Mouse (Mus musculus) hindbrain, embryonic 13.5 days (tissue): Measurements from ENCODE around the gene Gm20894. TPM values are rescaled to one million over a fixed set of nuclear protein-coding genes. Genes with fewer than 3 reads are reported as not detected.
"Not testable (repeated sequence)": the region's sequence is repeated elsewhere in the genome, so short reads cannot be mapped to it uniquely, and the experiment has no call there.

ENCODE experiments used
- ATAC-seq: fragments of 200-750 bp; cut with Nextera tagmentation; 2 replicates; pipeline ENCODE4 v1.8.0; 2017; ENCODE audit warnings: moderate TSS enrichment; ENCODE audit not compliant: low FRiP score
- H3K27ac ChIP-seq: fragments of 300-500 bp; sonication (generic); 2 replicates; pipeline ENCODE4 v1.5.1; 2015; ENCODE audit warnings: inconsistent platforms, mild to moderate bottlenecking, moderate library complexity
- H3K27me3 ChIP-seq: fragments of 300-500 bp; sonication (generic); 2 replicates; pipeline ENCODE4 v1.6.1; 2015; ENCODE audit warnings: mild to moderate bottlenecking, inconsistent platforms
- H3K36me3 ChIP-seq: fragments of 300-500 bp; sonication (generic); 2 replicates; pipeline ENCODE4 v1.6.1; 2015; ENCODE audit warnings: mild to moderate bottlenecking, inconsistent platforms
- H3K4me1 ChIP-seq: fragments of 300-500 bp; sonication (generic); replicated peaks from 2 replicates; pipeline ENCODE4 v1.6.1; 2015; ENCODE audit warnings: inconsistent platforms
- H3K4me2 ChIP-seq: fragments of 300-500 bp; sonication (generic); 2 replicates; pipeline ENCODE4 v1.6.1; 2015; ENCODE audit warnings: inconsistent platforms, mild to moderate bottlenecking, moderate library complexity
- H3K4me3 ChIP-seq: fragments of 300-500 bp; sonication (generic); 2 replicates; pipeline ENCODE4 v1.5.1; 2015; ENCODE audit warnings: mild to moderate bottlenecking, inconsistent platforms
- H3K9ac ChIP-seq: fragments of 300-500 bp; sonication (generic); 2 replicates; pipeline ENCODE4 v1.6.1; 2015; ENCODE audit warnings: mild to moderate bottlenecking, inconsistent platforms
- H3K9me3 ChIP-seq: fragments of 300-500 bp; sonication (generic); 2 replicates; pipeline ENCODE4 v1.6.1; 2016; ENCODE audit warnings: inconsistent platforms
- WGBS: fragments of 180-500 bp; shearing (Covaris S2); methylation state at CpG from one replicate; pipeline ENCODE4 v1.1.7; 2015; 5-methylcytosine and 5-hydroxymethylcytosine counted together
- polyA plus RNA-seq: library from polyadenylated mRNA; unstranded; fragments of >200 nt; fragmentation: Nextera tagmentation; extraction: Ambion mirVana; gene quantifications from 2 replicates; pipeline ENCODE4 v1.2.1, GENCODE M21; 2015

Gene Gm20894
- not detected in 2 replicates for polyA plus RNA-seq

DNA sequence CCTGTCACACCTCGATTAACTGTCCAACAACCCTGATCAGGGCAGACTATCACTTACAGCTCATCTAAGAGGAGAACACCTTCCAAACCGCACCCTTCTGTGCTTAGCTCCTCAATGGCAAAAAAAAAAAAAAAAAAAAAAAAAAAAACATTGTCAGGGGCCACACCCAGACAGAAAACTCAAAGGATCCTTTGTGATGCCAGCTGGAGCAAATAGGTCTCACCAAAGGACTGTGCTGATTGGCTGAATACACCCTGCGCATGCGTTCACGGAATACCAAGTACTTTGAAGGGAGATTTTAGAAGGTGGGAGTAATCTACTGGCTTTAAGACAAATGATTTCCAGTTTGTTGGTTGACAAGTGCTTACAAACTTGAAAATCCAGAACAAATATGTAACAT, at the start of gene Gm20894:
Gene Gm20894 (minus strand): TSS at position 101 of the 400 bp plus-strand sequence.
- not testable (repeated sequence) for H3K4me2 ChIP-seq, H3K36me3 ChIP-seq, H3K9me3 ChIP-seq, ATAC-seq, H3K4me3 ChIP-seq, H3K27me3 ChIP-seq, H3K27ac ChIP-seq, H3K9ac ChIP-seq, H3K4me1 ChIP-seq
- no CpG with 5 or more reads among the region's 5 CpGs for WGBS
